Mouse (Mus musculus): Measurements from ENCODE around the gene Klf13. TPM values are rescaled to one million over a fixed set of nuclear protein-coding genes. Genes with fewer than 3 reads are reported as not detected.

Gene Klf13
- total and polyA plus RNA-seq, 3 experiments = 1.7 to 9.7 (median 3.7) TPM

DNA sequence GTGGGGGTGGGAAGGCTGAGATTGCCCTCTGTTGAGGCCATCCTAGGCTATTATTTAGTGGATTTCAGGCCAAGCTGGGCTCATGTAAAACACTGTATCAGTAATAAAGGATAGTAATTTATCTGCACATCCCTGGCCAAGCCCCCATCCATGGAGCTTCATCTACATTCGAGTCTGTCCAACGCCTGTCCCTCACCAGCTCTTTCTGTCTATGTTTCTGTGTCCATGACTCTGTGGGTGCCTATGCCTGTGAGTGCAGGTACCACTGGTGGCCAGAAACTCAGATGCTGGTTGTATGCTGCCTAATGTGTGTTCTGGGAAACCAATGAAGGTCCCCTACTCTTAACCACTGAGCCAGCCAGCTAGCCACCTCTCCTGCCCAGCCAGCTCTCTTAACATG, 38.3 kb downstream of the Klf13 start:
- no peak for DNase-seq (ENCODE audit: extremely low read depth)
- Histone ChIP-seq H3K79me2 (replicated peaks; ENCODE audit: control insufficient read depth, extremely low read depth, insufficient read depth, poor library complexity, severe bottlenecking) (peaks cover 8% of the 10 kb centered on the region; the same call in 1 of the 2 replicates), H3K4me2 (ENCODE audit: insufficient read depth, low read depth, poor library complexity, severe bottlenecking) (no peak overlapping the region), H3K4me3 (replicated peaks in 1 of 3; ENCODE audit: low read depth in 2 of 3, low read length in 2 of 3, poor library complexity in 1 of 3) (no peak overlapping the region), H3K27ac (ENCODE audit: insufficient read depth, low read depth) (no peak overlapping the region), H3K4me1 (ENCODE audit: control insufficient read depth in 1 of 2, insufficient read depth in 2 of 2) (peaks cover 12 to 43% of the 10 kb centered on the region in 2 experiments), H3K9ac (ENCODE audit: insufficient read depth, low read depth) (no peak overlapping the region), H3K27me3 (replicated peaks) (no peaks in the 10 kb centered on the region), H3K9me3 (replicated peaks; ENCODE audit: low read length) (no peaks in the 10 kb centered on the region), H3K36me3 (replicated peaks in 1 of 2; ENCODE audit: control insufficient read depth in 1 of 2, insufficient read depth in 1 of 2, low read length in 1 of 2) (peaks cover 0 to 17% of the 10 kb centered on the region in 2 experiments)
- in situ Hi-C loops (cut with MboI; ENCODE audit: low pct_ligation_motif_present, low pct_unique_long_range_greater_than_20kb, low sequenced_read_pairs) = no loop called here
- dilution Hi-C loops (cut with MboI; ENCODE audit: extremely low pct_ligation_motif_present, extremely low pct_unique_long_range_greater_than_20kb, low sequenced_read_pairs) = no loop called here
- TF ChIP-seq TBP (conservative IDR thresholded peaks at IDR 0.05; ENCODE audit: low read depth, low read length) = no peak

GRCm38 (mm10) chr7:63899925-63900324, 38.8 kb downstream of the Klf13 start:
- Histone ChIP-seq H3K79me2 (replicated peaks; ENCODE audit: control insufficient read depth, extremely low read depth, insufficient read depth, poor library complexity, severe bottlenecking) (peaks cover 6% of the 10 kb centered on the region; the same call in 1 of the 2 replicates), H3K36me3 (replicated peaks in 1 of 2; ENCODE audit: control insufficient read depth in 1 of 2, insufficient read depth in 1 of 2, low read length in 1 of 2) (peaks cover 0 to 17% of the 10 kb centered on the region in 2 experiments), H3K27ac (ENCODE audit: insufficient read depth, low read depth) (no peak overlapping the region), H3K4me3 (replicated peaks in 1 of 3; ENCODE audit: low read depth in 2 of 3, low read length in 2 of 3, poor library complexity in 1 of 3) (no peak overlapping the region), H3K9ac (ENCODE audit: insufficient read depth, low read depth) (no peak overlapping the region), H3K4me2 (ENCODE audit: insufficient read depth, low read depth, poor library complexity, severe bottlenecking) (no peak overlapping the region), H3K4me1 (ENCODE audit: control insufficient read depth in 1 of 2, insufficient read depth in 2 of 2) (peaks cover 10 to 43% of the 10 kb centered on the region in 2 experiments), H3K27me3 (replicated peaks) (no peaks in the 10 kb centered on the region), H3K9me3 (replicated peaks; ENCODE audit: low read length) (no peaks in the 10 kb centered on the region)
- in situ Hi-C loops (cut with MboI; ENCODE audit: low pct_ligation_motif_present, low pct_unique_long_range_greater_than_20kb, low sequenced_read_pairs) = no loop called here
- TF ChIP-seq ZC3H11A (IDR thresholded peaks at IDR 0.05; ENCODE audit: low read depth, low read length) (no peak), UBTF (IDR thresholded peaks at IDR 0.05; ENCODE audit: low read depth, low read length) (no peak), POLR2A (IDR thresholded peaks at IDR 0.05; ENCODE audit: low read depth, low read length) (no peak), SMC3 (IDR thresholded peaks at IDR 0.05; ENCODE audit: low read depth, low read length) (no peak), CHD2 (IDR thresholded peaks at IDR 0.05; ENCODE audit: low read length) (no peak), ZMIZ1 (IDR thresholded peaks at IDR 0.05; ENCODE audit: low read depth, low read length) (no peak), IRF4 (IDR thresholded peaks at IDR 0.05; ENCODE audit: low read depth, low read length) (no peak)
- no peak for DNase-seq (ENCODE audit: extremely low read depth)
- dilution Hi-C loops (cut with MboI; ENCODE audit: extremely low pct_ligation_motif_present, extremely low pct_unique_long_range_greater_than_20kb, low sequenced_read_pairs) = no loop called here

GRCm38 (mm10) chr7:63898201-63898600, 40.5 kb downstream of the Klf13 start:
- Histone ChIP-seq H3K4me3 (replicated peaks in 1 of 3; ENCODE audit: low read depth in 2 of 3, low read length in 2 of 3, poor library complexity in 1 of 3) (no peak overlapping the region), H3K36me3 (replicated peaks in 1 of 2; ENCODE audit: control insufficient read depth in 1 of 2, insufficient read depth in 1 of 2, low read length in 1 of 2) (peaks cover 0 to 17% of the 10 kb centered on the region in 2 experiments), H3K9ac (ENCODE audit: insufficient read depth, low read depth) (no peak overlapping the region), H3K9me3 (replicated peaks; ENCODE audit: low read length) (no peaks in the 10 kb centered on the region), H3K4me1 (ENCODE audit: control insufficient read depth in 1 of 2, insufficient read depth in 2 of 2) (peaks cover 12 to 40% of the 10 kb centered on the region in 2 experiments), H3K79me2 (replicated peaks; ENCODE audit: control insufficient read depth, extremely low read depth, insufficient read depth, poor library complexity, severe bottlenecking) (no peaks in the 10 kb centered on the region; the same call in none of the 2 replicates), H3K27me3 (replicated peaks) (no peaks in the 10 kb centered on the region), H3K27ac (ENCODE audit: insufficient read depth, low read depth) (no peak overlapping the region), H3K4me2 (ENCODE audit: insufficient read depth, low read depth, poor library complexity, severe bottlenecking) (no peak overlapping the region)
- no peak for TF ChIP-seq SIN3A (IDR thresholded peaks at IDR 0.05; ENCODE audit: low read length)
- no peak for TF ChIP-seq GABPA (IDR thresholded peaks at IDR 0.05; ENCODE audit: insufficient replicate concordance, low read depth, low read length)
- TF ChIP-seq ZMIZ1 (IDR thresholded peaks at IDR 0.05; ENCODE audit: low read depth, low read length) = no peak
- no peak for TF ChIP-seq KAT2A (IDR thresholded peaks at IDR 0.05; ENCODE audit: insufficient replicate concordance, low read length)
- no peak for TF ChIP-seq E2F4 (IDR thresholded peaks at IDR 0.05; ENCODE audit: insufficient replicate concordance, low read depth, low read length)
- no peak for TF ChIP-seq MXI1 (IDR thresholded peaks at IDR 0.05; ENCODE audit: low read depth, low read length)
- TF ChIP-seq USF2 (conservative IDR thresholded peaks at IDR 0.05; ENCODE audit: low read depth, low read length) = no peak
- TF ChIP-seq ZC3H11A (IDR thresholded peaks at IDR 0.05; ENCODE audit: low read depth, low read length) = no peak
- no peak for TF ChIP-seq MAZ (IDR thresholded peaks at IDR 0.05; ENCODE audit: low read depth, low read length)
- TF ChIP-seq RAD21 (IDR thresholded peaks at IDR 0.05; ENCODE audit: low read depth, low read length) = no peak
- dilution Hi-C loops (cut with MboI; ENCODE audit: extremely low pct_ligation_motif_present, extremely low pct_unique_long_range_greater_than_20kb, low sequenced_read_pairs) (no loop called here), in situ Hi-C loops (cut with MboI; ENCODE audit: low pct_ligation_motif_present, low pct_unique_long_range_greater_than_20kb, low sequenced_read_pairs) (no loop called here)
- no peak for DNase-seq (ENCODE audit: extremely low read depth)

All from CH12.LX (cell line).